Mouse (Mus musculus): Measurements from ENCODE around the gene Gpr18.

Gene Gpr18

GRCm38 (mm10) chr14:121926901-121927300 is 11.3 kb upstream of the Gpr18 start:
- in situ Hi-C loops (cut with MseI, MboI): no loop called here

- in situ Hi-C loops (cut with MseI, MboI): no loop called here
Measured at GRCm38 (mm10) chr14:121924876-121925275, 9.3 kb upstream of the Gpr18 start.

GRCm38 (mm10) chr14:121922731-121923130 is 7.2 kb upstream of the Gpr18 start:
- in situ Hi-C loops (cut with MseI, MboI): no loop called here

- in situ Hi-C loops (cut with MseI, MboI): no loop called here
Measured at GRCm38 (mm10) chr14:121922016-121922415, 6.4 kb upstream of the Gpr18 start.

GRCm38 (mm10) chr14:121920511-121921124 is 5.0 kb upstream of the Gpr18 start:
- in situ Hi-C loops (cut with MseI, MboI): no loop called here

GRCm38 (mm10) chr14:121919752-121920151 is 4.2 kb upstream of the Gpr18 start:
- in situ Hi-C loops (cut with MseI, MboI): no loop called here

- in situ Hi-C loops (cut with MseI, MboI): no loop called here
Measured at GRCm38 (mm10) chr14:121918266-121918665, 2.7 kb upstream of the Gpr18 start.

- in situ Hi-C loops (cut with MseI, MboI): no loop called here
Measured at GRCm38 (mm10) chr14:121916311-121917094, 922 bp upstream of the Gpr18 start.

GRCm38 (mm10) chr14:121915143-121915542 is 438 bp downstream of the Gpr18 start:
- in situ Hi-C loops (cut with MseI, MboI): no loop called here

- in situ Hi-C loops (cut with MseI, MboI): no loop called here
Measured at GRCm38 (mm10) chr14:121912501-121912900, 3.1 kb downstream of the Gpr18 start.

GRCm38 (mm10) chr14:121909868-121910267 is 5.7 kb downstream of the Gpr18 start:
- in situ Hi-C loops (cut with MseI, MboI): no loop called here

- in situ Hi-C loops (cut with MseI, MboI): no loop called here
Measured at GRCm38 (mm10) chr14:121906992-121907681, 8.4 kb downstream of the Gpr18 start.

- in situ Hi-C loops (cut with MseI, MboI): no loop called here
Measured at GRCm38 (mm10) chr14:121906341-121906991, 9.1 kb downstream of the Gpr18 start.

- in situ Hi-C loops (cut with MseI, MboI): no loop called here
Measured at GRCm38 (mm10) chr14:121904754-121905153, 10.8 kb downstream of the Gpr18 start.

GRCm38 (mm10) chr14:121903381-121903876 is 12.2 kb downstream of the Gpr18 start:
- in situ Hi-C loops (cut with MseI, MboI): no loop called here

- in situ Hi-C loops (cut with MseI, MboI): no loop called here
Measured at GRCm38 (mm10) chr14:121901511-121901910, 14.1 kb downstream of the Gpr18 start.

- in situ Hi-C loops (cut with MseI, MboI): no loop called here
Measured at GRCm38 (mm10) chr14:121899071-121899470, 16.5 kb downstream of the Gpr18 start.

GRCm38 (mm10) chr14:121898509-121898908 is 17.1 kb downstream of the Gpr18 start:
- in situ Hi-C loops (cut with MseI, MboI): no loop called here

GRCm38 (mm10) chr14:121897773-121898172 is 17.8 kb downstream of the Gpr18 start:
- in situ Hi-C loops (cut with MseI, MboI): no loop called here

GRCm38 (mm10) chr14:121896126-121897090 is 19.2 kb downstream of the Gpr18 start:
- in situ Hi-C loops (cut with MseI, MboI): no loop called here

GRCm38 (mm10) chr14:121895316-121895715 is 20.3 kb downstream of the Gpr18 start:
- in situ Hi-C loops (cut with MseI, MboI): no loop called here
